Mouse (Mus musculus) heart, adult 9 months (tissue): Measurements from ENCODE around the gene Foxg1.

Experiments used
- DNase-seq, 2 experiments: peaks; one replicate each; pipeline ENCODE4 v3.0.0; 2022; ENCODE audit warnings: low spot score in 2 of 2

The Foxg1 gene

DNA sequence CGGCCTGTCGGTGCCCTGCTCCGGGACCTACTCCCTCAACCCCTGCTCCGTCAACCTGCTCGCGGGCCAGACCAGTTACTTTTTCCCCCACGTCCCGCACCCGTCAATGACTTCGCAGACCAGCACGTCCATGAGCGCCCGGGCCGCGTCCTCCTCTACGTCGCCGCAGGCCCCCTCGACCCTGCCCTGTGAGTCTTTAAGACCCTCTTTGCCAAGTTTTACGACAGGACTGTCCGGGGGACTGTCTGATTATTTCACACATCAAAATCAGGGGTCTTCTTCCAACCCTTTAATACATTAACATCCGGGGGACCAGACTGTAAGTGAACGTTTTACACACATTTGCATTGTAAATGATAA is 3.2 kb downstream of the Foxg1 start:
- no peak for DNase-seq

DNA sequence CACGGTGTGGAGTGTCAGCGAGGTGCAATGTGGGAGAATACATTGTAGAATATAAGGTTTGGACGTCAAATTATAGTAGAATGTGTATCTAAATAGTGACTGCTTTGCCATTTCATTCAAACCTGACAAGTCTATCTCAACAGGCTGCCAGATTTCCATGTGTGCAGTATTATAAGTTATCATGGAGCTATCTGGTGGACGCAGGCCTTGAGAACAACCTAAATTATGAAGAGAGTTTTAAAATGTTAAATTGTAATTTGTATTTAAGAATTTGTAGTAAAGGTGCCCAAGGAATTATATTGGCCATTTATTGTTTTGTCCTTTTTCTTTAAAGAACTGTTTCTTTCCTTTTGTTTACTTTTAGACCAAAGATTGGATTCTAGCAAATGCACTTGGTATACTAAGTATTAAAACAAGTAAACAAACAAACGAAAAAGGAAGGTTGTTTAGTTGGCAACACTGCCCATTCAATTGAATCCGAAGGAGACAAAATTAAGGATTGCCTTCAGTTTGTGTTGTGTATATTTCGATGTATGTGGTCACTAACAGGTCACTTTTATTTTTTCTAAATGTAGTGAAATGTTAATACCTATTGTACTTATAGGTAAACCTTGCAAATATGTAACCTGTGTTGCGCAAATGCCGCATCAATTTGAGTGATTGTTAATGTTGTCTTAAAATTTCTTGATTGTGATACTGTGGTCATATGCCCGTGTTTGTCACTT is 3.8 kb downstream of the Foxg1 start:
- no peak for DNase-seq

- no peak for DNase-seq
Measured at GRCm38 (mm10) chr12:49387856-49388598, 5.6 kb downstream of the Foxg1 start.

DNA sequence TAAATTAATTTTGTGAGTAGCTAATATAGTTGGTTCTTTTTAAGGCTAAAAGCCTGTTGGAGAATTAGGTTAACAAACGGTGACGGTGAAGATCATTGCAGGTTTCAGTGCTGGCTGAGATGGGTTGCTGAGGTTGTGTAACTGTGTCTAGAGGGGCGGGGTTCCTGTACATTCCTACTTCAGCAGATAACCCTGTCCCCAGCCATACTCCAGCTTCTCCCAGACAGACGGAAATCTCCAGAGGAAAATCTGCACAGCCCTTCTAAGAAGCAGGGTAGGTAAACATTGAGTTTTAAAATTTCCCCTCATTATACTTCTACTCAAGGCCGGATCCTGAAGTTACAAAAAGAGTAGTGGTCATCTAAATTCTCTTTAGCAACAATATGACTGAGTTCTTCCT is 7.2 kb downstream of the Foxg1 start:
- no peak for DNase-seq

DNA sequence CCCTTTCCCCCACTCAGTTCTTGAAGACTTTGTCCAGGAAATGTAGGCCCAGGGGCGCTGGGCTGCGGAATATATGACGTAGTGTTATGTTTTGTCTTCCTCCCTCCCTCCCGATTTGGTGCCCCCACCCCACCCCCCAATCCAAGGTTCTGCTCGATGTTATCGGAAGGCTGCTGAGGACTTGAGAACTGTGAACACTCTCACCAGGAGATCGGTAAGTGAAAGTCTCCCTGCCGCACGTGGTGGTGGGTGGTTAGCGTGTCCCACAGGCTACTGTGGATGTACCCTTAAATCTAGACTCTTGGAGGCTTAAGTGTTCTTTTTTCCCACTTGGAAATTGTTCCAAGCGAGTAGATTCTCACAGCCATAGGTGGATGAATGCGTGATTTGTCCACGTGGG is 7.8 kb downstream of the Foxg1 start:
- DNase-seq = no peak

- DNase-seq = no peak
Measured at GRCm38 (mm10) chr12:49390926-49391304, 8.5 kb downstream of the Foxg1 start.

DNA sequence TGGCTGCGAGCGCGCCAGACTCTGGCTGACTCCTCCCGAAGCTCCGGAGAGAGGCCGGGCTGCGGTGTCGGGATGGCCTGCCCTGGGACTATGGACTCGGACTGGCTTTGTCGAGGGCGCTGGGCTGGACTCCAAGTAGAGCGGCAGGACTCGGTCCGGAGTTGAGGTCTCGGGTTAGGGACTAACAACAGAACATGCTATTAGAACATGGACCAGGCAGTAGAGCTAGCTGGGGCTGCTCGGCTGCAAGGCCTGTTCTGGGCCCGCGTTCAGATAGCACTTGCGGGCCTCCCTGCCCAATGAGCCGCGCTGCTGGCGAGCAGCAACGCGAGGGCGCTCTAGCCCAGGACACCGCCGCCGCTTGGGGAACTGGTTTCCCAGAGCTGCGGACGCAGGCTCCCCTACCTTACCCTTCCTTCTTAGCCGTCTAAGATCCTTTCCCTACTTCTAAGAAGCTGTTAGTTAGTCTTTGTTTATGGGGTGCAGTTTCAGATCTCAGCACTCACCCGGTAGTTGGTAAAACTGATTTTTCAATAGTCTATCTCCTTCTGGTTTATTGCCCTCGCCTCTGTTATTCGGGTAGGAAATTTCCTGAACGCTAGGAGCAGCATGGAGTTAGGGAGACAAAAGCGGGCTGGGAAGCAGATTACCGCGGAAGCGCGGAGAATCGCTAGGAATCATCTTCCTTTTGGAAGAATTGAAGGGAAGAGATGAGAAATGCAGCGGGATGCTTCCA is 9.0 kb downstream of the Foxg1 start:
- no peak for DNase-seq

GRCm38 (mm10) chr12:49392041-49392390 is 9.6 kb downstream of the Foxg1 start:
- DNase-seq = no peak

- DNase-seq = no peak
Measured at GRCm38 (mm10) chr12:49392876-49393275, 10.4 kb downstream of the Foxg1 start.

GRCm38 (mm10) chr12:49393639-49394038 is 11.2 kb downstream of the Foxg1 start:
- no peak for DNase-seq

- no peak for DNase-seq
Measured at GRCm38 (mm10) chr12:49394181-49394580, 11.7 kb downstream of the Foxg1 start.

DNA sequence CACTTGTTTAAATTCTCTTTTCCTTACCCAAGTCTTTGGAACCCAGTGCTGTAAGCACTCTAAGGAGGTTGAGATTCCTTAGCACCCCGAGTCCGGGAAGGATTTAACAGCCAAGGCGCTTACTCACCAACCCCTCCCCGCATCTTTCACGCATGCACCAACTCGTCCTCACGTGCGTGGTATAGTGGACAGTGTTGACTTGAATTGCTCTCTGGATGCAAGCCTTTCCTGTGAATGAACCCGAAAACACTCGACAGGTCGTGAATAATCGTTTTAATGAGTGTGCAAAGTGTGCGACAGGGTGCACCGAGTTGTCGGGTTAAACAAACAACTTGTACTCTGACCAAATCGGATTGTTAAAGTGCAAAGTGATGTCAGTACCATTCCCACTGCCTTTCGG is 12.4 kb downstream of the Foxg1 start:
- DNase-seq = no peak

DNA sequence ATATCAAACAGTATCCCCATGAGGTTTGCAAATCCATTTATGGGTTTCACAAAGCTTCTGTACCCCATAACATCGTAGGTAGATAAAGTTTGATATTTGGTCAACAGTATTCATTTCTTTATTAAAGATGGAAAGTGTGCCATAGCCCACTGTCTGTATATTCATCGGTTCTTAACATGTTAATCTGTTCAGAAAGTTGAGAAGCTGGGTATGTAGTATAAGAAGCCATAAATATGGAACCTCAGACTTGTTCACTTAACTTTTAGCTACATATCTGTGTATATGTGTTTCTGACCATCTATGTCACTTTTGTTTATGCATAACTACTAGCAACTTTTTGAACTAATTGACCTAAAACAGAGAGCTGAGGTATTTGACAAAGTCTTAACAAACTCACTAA is 13.5 kb downstream of the Foxg1 start:
- DNase-seq = no peak

DNA sequence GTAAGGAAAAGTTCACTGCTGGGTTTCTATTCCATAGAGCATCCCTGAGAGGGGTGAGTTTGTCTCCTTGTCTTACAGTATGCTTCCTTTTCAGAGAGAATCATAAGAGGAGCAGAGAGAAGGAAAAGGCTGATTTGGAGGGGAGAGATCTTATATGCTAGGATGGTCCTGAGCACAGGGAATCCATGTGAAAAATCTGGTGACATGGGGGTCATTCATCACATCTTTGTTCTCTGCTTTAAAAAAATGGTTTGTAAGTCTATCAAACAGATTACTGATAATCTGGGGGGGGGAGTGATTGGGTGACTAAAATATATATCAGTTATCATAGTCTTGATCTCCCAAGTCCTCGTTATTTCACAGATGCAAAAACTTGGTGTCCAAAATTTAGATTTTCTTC is 14.3 kb downstream of the Foxg1 start:
- no peak for DNase-seq

GRCm38 (mm10) chr12:49397443-49398162 is 15.1 kb downstream of the Foxg1 start:
- no peak for DNase-seq

DNA sequence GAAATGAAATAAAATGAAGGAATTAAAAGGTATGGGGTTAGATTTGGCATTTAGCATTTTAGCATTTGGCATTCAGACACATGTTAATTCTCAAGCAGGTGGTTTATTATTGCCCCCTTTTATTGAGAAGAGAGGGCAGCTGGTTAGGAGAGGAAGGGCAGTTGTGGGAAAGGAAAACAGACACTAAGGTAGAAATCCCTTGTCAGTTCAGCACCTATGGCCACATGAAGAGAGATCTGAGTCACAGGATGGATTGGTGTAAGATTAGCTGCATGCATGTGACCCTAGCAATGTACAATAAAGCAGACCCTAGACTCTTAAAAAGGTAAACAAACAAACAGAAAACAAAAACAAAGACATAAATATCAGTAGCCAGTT is 15.7 kb downstream of the Foxg1 start:
- DNase-seq = no peak

GRCm38 (mm10) chr12:49398636-49399035 is 16.2 kb downstream of the Foxg1 start:
- no peak for DNase-seq

- DNase-seq = no peak
Measured at GRCm38 (mm10) chr12:49399611-49400010, 17.2 kb downstream of the Foxg1 start.

GRCm38 (mm10) chr12:49400036-49400852 is 17.8 kb downstream of the Foxg1 start:
- DNase-seq = no peak

DNA sequence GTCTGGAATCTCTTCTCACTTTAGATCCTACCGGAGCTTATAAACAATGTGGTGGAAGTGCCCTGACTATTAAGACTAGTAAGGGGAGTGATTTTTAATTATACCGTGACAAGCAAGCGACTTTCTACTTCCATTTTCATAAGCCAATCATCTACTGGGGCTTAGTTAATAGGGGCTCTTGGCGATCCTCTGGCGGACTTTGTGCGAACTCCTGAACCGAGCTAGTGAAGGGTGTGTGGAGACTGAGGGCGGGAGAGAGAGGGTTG is 18.3 kb downstream of the Foxg1 start:
- DNase-seq = no peak

GRCm38 (mm10) chr12:49401119-49401795 is 18.8 kb downstream of the Foxg1 start:
- no peak for DNase-seq
